Mouse (Mus musculus) intestine, embryonic 14.5 days (tissue): ENCODE measurements around the gene Exoc1. TPM values are rescaled to one million over a fixed set of nuclear protein-coding genes. Genes with fewer than 3 reads are reported as not detected.

Experiments used
- ATAC-seq: fragments of 200-750 bp; cut with Nextera tagmentation; replicated peaks from 2 replicates; pipeline ENCODE4 v1.8.0; 2017; ENCODE audit warnings: low read depth, moderate number of reproducible peaks, moderate TSS enrichment, moderate library complexity; ENCODE audit not compliant: low FRiP score, low TSS enrichment
- DNase-seq: peaks from one replicate; pipeline ENCODE4 v3.0.0-alpha.2; 2018; ENCODE audit warnings: low spot score
- H3K27ac ChIP-seq: fragments of 300-500 bp; sonication (generic); 2 replicates; pipeline ENCODE4 v1.5.1; 2014; ENCODE audit warnings: low read depth, mild to moderate bottlenecking, control low read depth
- H3K27me3 ChIP-seq: fragments of 300-500 bp; sonication (generic); replicated peaks from 2 replicates; pipeline ENCODE4 v1.6.1; 2014; ENCODE audit warnings: low read length, control low read depth; ENCODE audit not compliant: control insufficient read depth, insufficient read depth
- H3K36me3 ChIP-seq: fragments of 300-500 bp; sonication (generic); 2 replicates; pipeline ENCODE4 v1.6.1; 2014; ENCODE audit warnings: low read length, control low read depth; ENCODE audit not compliant: control insufficient read depth, insufficient read depth
- H3K4me1 ChIP-seq: fragments of 300-500 bp; sonication (generic); replicated peaks from 2 replicates; pipeline ENCODE4 v1.6.1; 2014; ENCODE audit warnings: low read length, control low read depth, mixed read lengths; ENCODE audit not compliant: control insufficient read depth, insufficient read depth
- H3K4me2 ChIP-seq: fragments of 300-500 bp; sonication (generic); 2 replicates; pipeline ENCODE4 v1.6.1; 2014; ENCODE audit warnings: low read length
- H3K4me3 ChIP-seq: fragments of 300-500 bp; sonication (generic); 2 replicates; pipeline ENCODE4 v1.5.1; 2014; ENCODE audit warnings: low read depth, low read length, control low read depth, mixed read lengths
- H3K9ac ChIP-seq: fragments of 300-500 bp; sonication (generic); 2 replicates; pipeline ENCODE4 v1.6.1; 2014; ENCODE audit warnings: mild to moderate bottlenecking, low read length
- H3K9me3 ChIP-seq: fragments of 300-500 bp; sonication (generic); 2 replicates; pipeline ENCODE4 v1.6.1; 2016; ENCODE audit warnings: low read length, control low read depth; ENCODE audit not compliant: control insufficient read depth
- WGBS: fragments of 180-500 bp; shearing (Covaris S2); extraction: QIAGEN DNeasy Blood & Tissue Kit; methylation state at CpG from one replicate; pipeline ENCODE4 v1.1.7; 2014; 5-methylcytosine and 5-hydroxymethylcytosine counted together
- polyA plus RNA-seq: library from polyadenylated mRNA; unstranded; fragments of >200 nt; fragmentation: Nextera tagmentation; extraction: Ambion mirVana; gene quantifications from 2 replicates; pipeline ENCODE4 v1.2.1, GENCODE M21; 2014

The Exoc1 gene
- polyA plus RNA-seq, 1 experiment from 2014 or later, result 39.2 TPM

DNA sequence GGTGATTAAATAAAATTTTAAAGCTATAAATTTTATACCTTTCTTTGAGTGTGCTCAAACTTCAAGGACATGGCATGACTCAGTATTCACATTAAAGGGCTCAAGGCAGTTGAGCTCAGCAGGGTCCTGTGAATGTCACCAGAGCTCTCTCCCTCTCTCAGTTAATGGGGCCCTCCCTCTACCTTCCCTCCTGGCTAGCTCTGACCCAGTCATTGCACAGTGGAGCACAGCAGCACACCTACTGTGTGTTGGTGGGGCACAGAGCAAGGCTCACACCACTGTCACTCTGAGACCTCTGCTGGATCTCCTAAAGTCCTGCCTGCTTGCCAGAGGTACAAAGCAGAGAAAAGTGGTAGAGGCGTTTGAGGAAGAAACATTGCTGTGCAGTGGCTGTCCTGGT is 7.1 kb downstream of the Exoc1 start:
- H3K9ac ChIP-seq, result no peak overlapping the region
- H3K27ac ChIP-seq, result no peak overlapping the region
- WGBS, result 83% methylated on average over 1 of the region's 1 CpGs
- no peaks in the 10 kb centered on the region for H3K27me3 ChIP-seq
- H3K36me3 ChIP-seq, result peaks cover 61% of the 10 kb centered on the region
- H3K9me3 ChIP-seq, result no peaks in the 10 kb centered on the region
- DNase-seq, result no peak
- no peak overlapping the region for H3K4me3 ChIP-seq
- no peaks in the 10 kb centered on the region for H3K4me1 ChIP-seq
- no peak overlapping the region for H3K4me2 ChIP-seq
- ATAC-seq, result no peak

DNA sequence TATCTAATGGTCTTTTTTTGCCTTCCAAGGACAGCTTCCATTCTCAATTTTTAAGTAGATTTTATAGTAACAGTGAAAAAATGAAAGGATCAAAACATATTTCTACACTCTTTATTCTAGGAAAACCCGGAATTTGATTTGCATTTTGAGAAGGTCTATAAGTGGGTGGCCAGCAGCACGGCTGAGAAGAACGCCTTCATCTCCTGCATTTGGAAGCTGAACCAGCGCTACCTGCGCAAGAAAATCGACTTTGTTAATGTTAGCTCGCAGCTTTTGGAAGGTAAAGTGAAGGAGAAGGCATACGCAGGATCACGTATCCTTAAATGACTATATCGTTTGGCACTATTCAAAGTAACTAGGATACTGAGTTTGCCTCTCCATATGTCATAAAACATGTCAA is 8.5 kb downstream of the Exoc1 start:
- Histone ChIP-seq H3K4me3 (no peak overlapping the region), H3K27me3 (no peaks in the 10 kb centered on the region), H3K9ac (no peak overlapping the region), H3K4me2 (no peak overlapping the region), H3K9me3 (no peaks in the 10 kb centered on the region), H3K27ac (no peak overlapping the region), H3K36me3 (peaks cover 72% of the 10 kb centered on the region), H3K4me1 (no peaks in the 10 kb centered on the region)
- no peak for ATAC-seq
- no peak for DNase-seq
- 93% methylated on average over 10 of the region's 10 CpGs for WGBS

- Histone ChIP-seq H3K36me3 (peaks cover 88% of the 10 kb centered on the region), H3K27ac (no peak overlapping the region), H3K27me3 (no peaks in the 10 kb centered on the region), H3K4me1 (no peaks in the 10 kb centered on the region), H3K4me3 (no peak overlapping the region), H3K9ac (no peak overlapping the region), H3K9me3 (no peaks in the 10 kb centered on the region), H3K4me2 (no peak overlapping the region)
- ATAC-seq (no peak), DNase-seq (no peak)
- 88% methylated on average over 8 of the region's 8 CpGs for WGBS
Measured at GRCm38 (mm10) chr5:76540181-76540580, 11.1 kb downstream of the Exoc1 start.

DNA sequence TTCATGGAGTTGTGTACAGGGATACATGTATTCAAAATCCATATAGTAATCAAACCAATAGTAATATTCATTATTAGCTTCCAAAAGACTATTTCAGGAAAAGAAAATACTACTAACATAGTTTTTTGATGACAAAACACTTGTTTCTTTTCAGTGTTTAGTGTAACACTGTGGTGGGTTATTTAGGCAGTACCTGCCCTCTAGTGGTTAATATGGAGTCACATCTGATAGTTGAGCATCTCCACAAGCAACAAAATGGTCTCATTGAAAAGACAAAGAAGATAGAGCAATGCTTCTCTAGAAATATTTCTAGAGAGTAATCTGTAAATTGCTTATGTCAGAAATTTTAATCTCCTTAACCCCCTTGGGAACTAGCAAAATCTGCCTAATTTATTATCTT is 11.7 kb downstream of the Exoc1 start:
- H3K4me1 ChIP-seq, result no peaks in the 10 kb centered on the region
- H3K9ac ChIP-seq, result no peak overlapping the region
- peaks cover 86% of the 10 kb centered on the region for H3K36me3 ChIP-seq
- DNase-seq, result no peak
- no peak overlapping the region for H3K4me2 ChIP-seq
- no peaks in the 10 kb centered on the region for H3K9me3 ChIP-seq
- H3K4me3 ChIP-seq, result no peak overlapping the region
- no peaks in the 10 kb centered on the region for H3K27me3 ChIP-seq
- H3K27ac ChIP-seq, result no peak overlapping the region
- no peak for ATAC-seq

DNA sequence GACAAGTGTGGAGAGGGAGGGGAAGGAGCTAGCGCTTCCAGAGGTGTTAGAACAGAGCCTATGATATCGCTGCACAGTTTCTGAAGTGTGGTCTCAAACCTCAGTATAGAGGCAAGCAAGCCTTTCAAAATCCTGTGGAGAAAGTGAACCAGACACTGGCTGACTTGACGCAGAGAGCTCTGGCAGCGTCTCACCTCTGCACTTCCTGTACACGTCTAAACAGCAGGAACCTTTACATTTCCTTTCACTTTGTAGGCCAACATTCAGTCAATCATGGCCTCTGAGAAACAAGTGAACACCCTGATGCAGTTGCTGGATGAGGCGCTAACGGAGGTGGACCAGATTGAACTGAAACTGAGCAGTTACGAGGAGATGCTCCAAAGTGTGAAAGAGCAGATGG is 14.1 kb downstream of the Exoc1 start:
- no peaks in the 10 kb centered on the region for H3K4me1 ChIP-seq
- WGBS, result 92% methylated on average over 8 of the region's 8 CpGs
- H3K36me3 ChIP-seq, result peaks cover 70% of the 10 kb centered on the region
- H3K4me3 ChIP-seq, result no peak overlapping the region
- H3K4me2 ChIP-seq, result no peak overlapping the region
- no peak overlapping the region for H3K27ac ChIP-seq
- ATAC-seq, result no peak
- no peaks in the 10 kb centered on the region for H3K9me3 ChIP-seq
- no peak for DNase-seq
- no peaks in the 10 kb centered on the region for H3K27me3 ChIP-seq
- H3K9ac ChIP-seq, result no peak overlapping the region

GRCm38 (mm10) chr5:76550426-76550825 is 21.3 kb downstream of the Exoc1 start:
- WGBS, result 86% methylated on average over 8 of the region's 8 CpGs
- Histone ChIP-seq H3K4me1 (no peaks in the 10 kb centered on the region), H3K4me3 (no peak overlapping the region), H3K9me3 (no peaks in the 10 kb centered on the region), H3K9ac (no peak overlapping the region), H3K27ac (no peak overlapping the region), H3K4me2 (no peak overlapping the region), H3K36me3 (peaks cover 36% of the 10 kb centered on the region), H3K27me3 (no peaks in the 10 kb centered on the region)
- no peak for DNase-seq
- no peak for ATAC-seq

- no peak overlapping the region for H3K4me3 ChIP-seq
- H3K27ac ChIP-seq, result no peak overlapping the region
- H3K4me1 ChIP-seq, result no peaks in the 10 kb centered on the region
- peaks cover 68% of the 10 kb centered on the region for H3K36me3 ChIP-seq
- ATAC-seq (no peak), DNase-seq (peak; percentile 69)
- H3K27me3 ChIP-seq, result no peaks in the 10 kb centered on the region
- 37% methylated on average over 3 of the region's 3 CpGs for WGBS
- no peak overlapping the region for H3K9ac ChIP-seq
- peaks cover 2% of the 10 kb centered on the region; the same call in 1 of the 2 replicates for H3K9me3 ChIP-seq
- no peak overlapping the region for H3K4me2 ChIP-seq
Measured at GRCm38 (mm10) chr5:76565321-76565720, 36.2 kb downstream of the Exoc1 start.

DNA sequence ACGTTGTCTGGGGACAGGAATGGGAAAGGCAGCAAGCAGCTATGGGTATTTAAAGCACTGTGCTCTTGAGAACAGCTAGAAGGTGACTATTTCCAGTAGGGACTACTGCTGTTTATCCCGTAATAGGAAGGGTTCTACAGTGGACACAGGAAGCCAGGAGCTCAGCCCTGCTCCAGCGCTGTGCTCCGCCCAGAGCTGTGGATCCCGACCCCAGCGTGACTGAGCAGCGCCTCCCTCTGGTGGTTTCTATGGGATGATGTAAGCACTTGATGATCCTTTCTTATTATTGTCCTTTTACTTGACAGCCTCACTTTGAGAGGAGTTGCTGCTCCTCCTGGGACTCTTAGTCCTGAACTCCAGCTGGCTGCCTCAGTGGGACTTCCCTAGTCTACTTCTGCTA is 45.1 kb downstream of the Exoc1 start:
- Histone ChIP-seq H3K27me3 (no peaks in the 10 kb centered on the region), H3K27ac (no peak overlapping the region), H3K4me3 (no peak overlapping the region), H3K4me2 (no peak overlapping the region), H3K9me3 (no peaks in the 10 kb centered on the region), H3K36me3 (peaks cover 15% of the 10 kb centered on the region), H3K4me1 (no peaks in the 10 kb centered on the region), H3K9ac (no peak overlapping the region)
- no peak for DNase-seq
- no peak for ATAC-seq
- 78% methylated on average over 7 of the region's 7 CpGs for WGBS

- no peaks in the 10 kb centered on the region for H3K36me3 ChIP-seq
- WGBS, result 84% methylated on average over 3 of the region's 3 CpGs
- no peak overlapping the region for H3K4me2 ChIP-seq
- no peaks in the 10 kb centered on the region for H3K9me3 ChIP-seq
- ATAC-seq, result no peak
- no peak overlapping the region for H3K4me3 ChIP-seq
- no peak overlapping the region for H3K27ac ChIP-seq
- no peaks in the 10 kb centered on the region for H3K27me3 ChIP-seq
- DNase-seq, result no peak
- no peaks in the 10 kb centered on the region for H3K4me1 ChIP-seq
- no peak overlapping the region for H3K9ac ChIP-seq
Measured at GRCm38 (mm10) chr5:76577026-76577425, 47.9 kb downstream of the Exoc1 start.
